Mouse (Mus musculus) kidney, postnatal 0 days (tissue): ENCODE measurements around the gene Mcm7. TPM values are rescaled to one million over a fixed set of nuclear protein-coding genes. Genes with fewer than 3 reads are reported as not detected.

Experiments
- ATAC-seq: fragments of 200-750 bp; cut with Nextera tagmentation; replicated peaks from 2 replicates; pipeline ENCODE4 v1.8.0; 2017; ENCODE audit warnings: low read depth, moderate number of reproducible peaks, moderate TSS enrichment, moderate library complexity; ENCODE audit not compliant: low FRiP score
- DNase-seq: peaks from one replicate; pipeline ENCODE4 v3.0.0-alpha.2; 2016; ENCODE audit warnings: low spot score
- H3K27ac ChIP-seq: fragments of 300-500 bp; sonication (generic); 2 replicates; pipeline ENCODE4 v1.5.1; 2014; ENCODE audit warnings: mild to moderate bottlenecking
- H3K27me3 ChIP-seq: fragments of 300-500 bp; sonication (generic); 2 replicates; pipeline ENCODE4 v1.6.1; 2014; ENCODE audit warnings: low read length, mixed read lengths; ENCODE audit not compliant: insufficient read depth
- H3K36me3 ChIP-seq: fragments of 300-500 bp; sonication (generic); 2 replicates; pipeline ENCODE4 v1.6.1; 2014; ENCODE audit warnings: low read length, mixed read lengths; ENCODE audit not compliant: insufficient read depth
- H3K4me1 ChIP-seq: fragments of 300-500 bp; sonication (generic); replicated peaks from 2 replicates; pipeline ENCODE4 v1.6.1; 2014; ENCODE audit warnings: antibody characterized with exemption, low read length, mixed read lengths; ENCODE audit not compliant: insufficient read depth
- H3K4me2 ChIP-seq: fragments of 300-500 bp; sonication (generic); 2 replicates; pipeline ENCODE4 v1.6.1; 2014; ENCODE audit warnings: mild to moderate bottlenecking, low read length, moderate library complexity, mixed read lengths
- H3K4me3 ChIP-seq: fragments of 300-500 bp; sonication (generic); replicated peaks from 2 replicates; pipeline ENCODE4 v1.5.1; 2014; ENCODE audit warnings: low read depth, low read length
- H3K9ac ChIP-seq: fragments of 300-500 bp; sonication (generic); 2 replicates; pipeline ENCODE4 v1.6.1; 2014; ENCODE audit warnings: low read depth, low read length
- H3K9me3 ChIP-seq: fragments of 300-500 bp; sonication (generic); replicated peaks from 2 replicates; pipeline ENCODE4 v1.6.1; 2016; ENCODE audit warnings: low read length, inconsistent platforms, mixed read lengths
- CTCF ChIP-seq: IDR thresholded peaks from 2 replicates; pipeline ENCODE4 v1.5.1; 2016; ENCODE audit warnings: antibody characterized with exemption, low read depth, mild to moderate bottlenecking, moderate library complexity
- WGBS: fragments of 180-500 bp; shearing (Covaris S2); extraction: QIAGEN DNeasy Blood & Tissue Kit; methylation state at CpG from one replicate; pipeline ENCODE4 v1.1.7; 2014; 5-methylcytosine and 5-hydroxymethylcytosine counted together
- polyA plus RNA-seq: library from polyadenylated mRNA; unstranded; fragments of >200 nt; fragmentation: Nextera tagmentation; extraction: Ambion mirVana; gene quantifications from 2 replicates; pipeline ENCODE4 v1.2.1, GENCODE M21; 2015

Mcm7 gene
- polyA plus RNA-seq, 1 experiment from 2014 or later: 119 TPM

- H3K9me3 ChIP-seq: no peaks in the 10 kb centered on the region
- no peak for DNase-seq
- WGBS: 62% methylated on average over 7 of the region's 7 CpGs
- H3K4me1 ChIP-seq: no peaks in the 10 kb centered on the region; the same call in 1 of the 2 replicates
- peaks cover 22% of the 10 kb centered on the region for H3K36me3 ChIP-seq
- no peak overlapping the region for H3K27ac ChIP-seq
- H3K27me3 ChIP-seq: no peaks in the 10 kb centered on the region
- H3K4me2 ChIP-seq: peak overlapping the region; percentile 77
- H3K4me3 ChIP-seq: peak overlapping the region; percentile 62
- no peak for ATAC-seq
- no peak for TF ChIP-seq CTCF
- no peak overlapping the region; the same call in 1 of the 2 replicates for H3K9ac ChIP-seq
These were observed 11.9 kb downstream of the Mcm7 start for GRCm38 (mm10) chr5:138160224-138160762.

GRCm38 (mm10) chr5:138155443-138155976, 16.7 kb downstream of the Mcm7 start, which contains the start of gene Zfp113:
Gene Zfp113, minus strand, starts transcription at chr5:138155744.
- TF ChIP-seq CTCF: peak; percentile 95
- peak; percentile 97 for ATAC-seq
- H3K4me1 ChIP-seq: no peaks in the 10 kb centered on the region
- WGBS: under 1% methylated on average over 31 of the region's 31 CpGs
- peak within 1 kb of the TSS; percentile 81 for H3K4me3 ChIP-seq
- H3K4me2 ChIP-seq: peak within 1 kb of the TSS; percentile 70
- H3K9ac ChIP-seq: peak within 1 kb of the TSS; percentile 88
- no peaks in the 10 kb centered on the region for H3K9me3 ChIP-seq
- H3K36me3 ChIP-seq: peaks cover 11% of the 10 kb centered on the region
- peak; percentile 98 for DNase-seq
- H3K27me3 ChIP-seq: no peaks in the 10 kb centered on the region
- peak within 1 kb of the TSS; percentile 96 for H3K27ac ChIP-seq

GRCm38 (mm10) chr5:138154390-138154789, 17.8 kb downstream of the Mcm7 start:
- no peak overlapping the region for H3K9ac ChIP-seq
- TF ChIP-seq CTCF: no peak
- ATAC-seq: no peak

GRCm38 (mm10) chr5:138138585-138138984, 33.6 kb downstream of the Mcm7 start:
- H3K27me3 ChIP-seq: no peaks in the 10 kb centered on the region
- no peak overlapping the region for H3K9ac ChIP-seq
- TF ChIP-seq CTCF: no peak
- H3K4me3 ChIP-seq: no peak overlapping the region
- 71% methylated on average over 4 of the region's 4 CpGs for WGBS
- no peak overlapping the region for H3K4me2 ChIP-seq
- no peaks in the 10 kb centered on the region for H3K4me1 ChIP-seq
- 0 out of 2 replicates have a peak overlapping the region, but pooled peaks have one; percentile 31 for H3K27ac ChIP-seq
- H3K9me3 ChIP-seq: no peaks in the 10 kb centered on the region
- DNase-seq (no peak), ATAC-seq (no peak)
- H3K36me3 ChIP-seq: peaks cover 13% of the 10 kb centered on the region

More at GRCm38 (mm10) chr5:138154390-138154789, 17.8 kb downstream of the Mcm7 start:
- Histone ChIP-seq H3K9me3 (no peaks in the 10 kb centered on the region), H3K4me2 (peak overlapping the region; percentile 70), H3K36me3 (peaks cover 15% of the 10 kb centered on the region), H3K27ac (no peak overlapping the region), H3K4me1 (no peaks in the 10 kb centered on the region), H3K4me3 (peak overlapping the region; percentile 81), H3K27me3 (no peaks in the 10 kb centered on the region)
- DNase-seq: no peak
- 78% methylated on average over 3 of the region's 3 CpGs for WGBS

GRCm38 (mm10) chr5:138137935-138138549, 34.2 kb downstream of the Mcm7 start:
- H3K27ac ChIP-seq: 0 out of 2 replicates have a peak overlapping the region, but pooled peaks have one; percentile 31
- H3K27me3 ChIP-seq: no peaks in the 10 kb centered on the region
- 56% methylated on average over 8 of the region's 8 CpGs for WGBS
- H3K9ac ChIP-seq: no peak overlapping the region
- peak; percentile 43; the same call in 1 of the 2 replicates for ATAC-seq
- peak; percentile 78 for DNase-seq
- H3K4me3 ChIP-seq: no peak overlapping the region
- no peak overlapping the region for H3K4me2 ChIP-seq
- H3K4me1 ChIP-seq: no peaks in the 10 kb centered on the region
- TF ChIP-seq CTCF: peak; percentile 85
- H3K9me3 ChIP-seq: no peaks in the 10 kb centered on the region
- peaks cover 19% of the 10 kb centered on the region for H3K36me3 ChIP-seq

GRCm38 (mm10) chr5:138137257-138137656, 35.0 kb downstream of the Mcm7 start:
- Histone ChIP-seq H3K27me3 (no peaks in the 10 kb centered on the region), H3K4me2 (no peak overlapping the region), H3K27ac (no peak overlapping the region), H3K36me3 (peaks cover 19% of the 10 kb centered on the region), H3K4me1 (no peaks in the 10 kb centered on the region), H3K9me3 (no peaks in the 10 kb centered on the region), H3K4me3 (no peak overlapping the region), H3K9ac (no peak overlapping the region)
- no peak for TF ChIP-seq CTCF
- 62% methylated on average over 4 of the region's 4 CpGs for WGBS
- ATAC-seq (no peak), DNase-seq (no peak)
